Mouse (Mus musculus) erythroid progenitor cell, adult 5-6 weeks (primary cell): ENCODE measurements at regions not wholly inside any gene's neighbourhood (a gene's known extent, or its start where the extent isn't known, plus 50 kb on each side); places are given as distances from the start of the nearest gene placed in this dataset.
A peak's percentile ranks its signal among the peaks of the same experiment; 100 is the strongest.

Experiments
- ATAC-seq: replicated peaks from 2 replicates; pipeline ENCODE4 v1.8.0; 2016; ENCODE audit warnings: moderate number of reproducible peaks, mild to moderate bottlenecking, moderate TSS enrichment, inconsistent platforms; ENCODE audit not compliant: poor library complexity, low FRiP score, severe bottlenecking

GRCm38 (mm10) chr2:170220871-170221369, 73.0 kb upstream of the Zfp217 start:
- ATAC-seq = peak; percentile 68

- no peak for ATAC-seq
Observed at GRCm38 (mm10) chr2:170220443-170220842, 72.5 kb upstream of the Zfp217 start.

GRCm38 (mm10) chr2:170219611-170220401, 71.9 kb upstream of the Zfp217 start:
- ATAC-seq = no peak

GRCm38 (mm10) chr2:170219161-170219581, 71.3 kb upstream of the Zfp217 start:
- ATAC-seq = no peak

- no peak for ATAC-seq
Observed at GRCm38 (mm10) chr2:170218230-170219044, 70.5 kb upstream of the Zfp217 start.

GRCm38 (mm10) chr2:170216311-170216710, 68.4 kb upstream of the Zfp217 start:
- ATAC-seq = no peak

GRCm38 (mm10) chr2:170209121-170209520, 61.2 kb upstream of the Zfp217 start:
- ATAC-seq = no peak

GRCm38 (mm10) chr2:170207878-170208277, 60.0 kb upstream of the Zfp217 start:
- ATAC-seq = no peak

- no peak for ATAC-seq
Observed at GRCm38 (mm10) chr2:170207395-170207794, 59.5 kb upstream of the Zfp217 start.

- no peak for ATAC-seq
Observed at GRCm38 (mm10) chr2:170206870-170207269, 59.0 kb upstream of the Zfp217 start.

GRCm38 (mm10) chr2:170206442-170206754, 58.5 kb upstream of the Zfp217 start:
- ATAC-seq = no peak

GRCm38 (mm10) chr2:170205591-170206441, 57.9 kb upstream of the Zfp217 start:
- ATAC-seq = no peak

GRCm38 (mm10) chr2:170204768-170205514, 57.0 kb upstream of the Zfp217 start:
- no peak for ATAC-seq

- ATAC-seq = no peak
Observed at GRCm38 (mm10) chr2:170203496-170203895, 55.6 kb upstream of the Zfp217 start.

GRCm38 (mm10) chr2:170201816-170202371, 54.0 kb upstream of the Zfp217 start:
- ATAC-seq = peak; percentile 98
